Mouse (Mus musculus): ENCODE measurements at regions not wholly inside any gene's neighbourhood (a gene's known extent, or its start where the extent isn't known, plus 50 kb on each side); places are given as distances from the start of the nearest gene placed in this dataset.

DNA sequence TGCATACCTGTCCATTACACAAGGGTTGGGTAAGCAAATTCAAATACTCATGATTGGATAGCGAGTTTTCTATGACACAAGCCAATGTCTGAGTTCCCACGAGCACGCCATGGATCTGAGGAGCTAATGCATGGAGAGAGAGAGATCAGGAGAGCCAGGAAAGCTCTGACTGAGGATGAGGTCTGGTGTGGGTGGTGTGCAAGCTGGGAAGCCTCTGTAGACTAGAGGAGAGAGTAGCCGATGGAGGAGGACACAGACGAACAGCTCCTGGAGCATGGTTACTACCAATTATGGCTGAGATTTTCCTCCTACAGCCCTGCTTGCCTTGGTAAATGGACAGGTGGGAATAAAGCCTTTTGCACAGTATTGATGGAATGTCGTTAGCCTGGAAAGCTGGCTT lies 195.1 kb downstream of the Cetn3 start:
- no peak for TF ChIP-seq CTCF (IDR thresholded peaks at IDR 0.05; ENCODE audit: low read depth)
- no peak for TF ChIP-seq EP300 (optimal IDR thresholded peaks at IDR 0.05)
